Mouse (Mus musculus) limb, embryonic 12.5 days (tissue): ENCODE results near the gene Tas2r143. TPM values are rescaled to one million over a fixed set of nuclear protein-coding genes. Genes with fewer than 3 reads are reported as not detected.

ENCODE experiments used
- ATAC-seq: fragments of 200-750 bp; cut with Nextera tagmentation; 2 replicates; pipeline ENCODE4 v1.8.0; 2017; ENCODE audit warnings: low read depth, moderate TSS enrichment; ENCODE audit not compliant: insufficient number of reproducible peaks, insufficient read depth, low FRiP score, low TSS enrichment
- H3K27ac ChIP-seq: fragments of 300-500 bp; sonication (generic); 2 replicates; pipeline ENCODE4 v1.5.1; 2016; ENCODE audit warnings: mild to moderate bottlenecking, moderate library complexity
- H3K27me3 ChIP-seq: fragments of 300-500 bp; sonication (generic); 2 replicates; pipeline ENCODE4 v1.6.1; 2016; ENCODE audit warnings: mild to moderate bottlenecking, moderate library complexity
- H3K36me3 ChIP-seq: fragments of 300-500 bp; sonication (generic); 2 replicates; pipeline ENCODE4 v1.6.1; 2016; ENCODE audit warnings: mild to moderate bottlenecking, moderate library complexity
- H3K4me1 ChIP-seq: fragments of 300-500 bp; sonication (generic); replicated peaks from 2 replicates; pipeline ENCODE4 v1.6.1; 2016
- H3K4me2 ChIP-seq: fragments of 300-500 bp; sonication (generic); 2 replicates; pipeline ENCODE4 v1.6.1; 2016; ENCODE audit warnings: mild to moderate bottlenecking, moderate library complexity
- H3K4me3 ChIP-seq: fragments of 300-500 bp; sonication (generic); replicated peaks from 2 replicates; pipeline ENCODE4 v1.5.1; 2016; ENCODE audit warnings: mild to moderate bottlenecking
- H3K9ac ChIP-seq: fragments of 300-500 bp; sonication (generic); replicated peaks from 2 replicates; pipeline ENCODE4 v1.6.1; 2016; ENCODE audit warnings: mild to moderate bottlenecking, moderate library complexity
- H3K9me3 ChIP-seq: fragments of 300-500 bp; sonication (generic); 2 replicates; pipeline ENCODE4 v1.6.1; 2016; ENCODE audit warnings: mild to moderate bottlenecking, moderate library complexity
- WGBS: fragments of 180-500 bp; shearing (Covaris S2); methylation state at CpG from one replicate; pipeline ENCODE4 v1.1.7; 2016; 5-methylcytosine and 5-hydroxymethylcytosine counted together
- polyA plus RNA-seq: library from polyadenylated mRNA; unstranded; fragments of >200 nt; fragmentation: Nextera tagmentation; extraction: Ambion mirVana; gene quantifications from 2 replicates; pipeline ENCODE4 v1.2.1, GENCODE M21; 2016

Gene Tas2r143
- polyA plus RNA-seq, 1 experiment from 2014 or later = not detected

GRCm38 (mm10) chr6:42358901-42359300, 41.1 kb upstream of the Tas2r143 start:
- no peak overlapping the region for H3K4me2 ChIP-seq
- H3K27me3 ChIP-seq = no peaks in the 10 kb centered on the region
- WGBS = 91% methylated on average over 12 of the region's 12 CpGs
- no peaks in the 10 kb centered on the region for H3K9me3 ChIP-seq
- no peak for ATAC-seq
- peaks cover 77% of the 10 kb centered on the region for H3K36me3 ChIP-seq
- no peak overlapping the region for H3K9ac ChIP-seq
- H3K4me1 ChIP-seq = peaks cover 10% of the 10 kb centered on the region
- no peak overlapping the region for H3K27ac ChIP-seq
- H3K4me3 ChIP-seq = no peak overlapping the region

- H3K9ac ChIP-seq = no peak overlapping the region
- H3K4me1 ChIP-seq = peaks cover 3% of the 10 kb centered on the region
- no peak overlapping the region for H3K4me2 ChIP-seq
- H3K36me3 ChIP-seq = peaks cover 72% of the 10 kb centered on the region
- H3K27ac ChIP-seq = no peak overlapping the region
- H3K27me3 ChIP-seq = no peaks in the 10 kb centered on the region
- H3K9me3 ChIP-seq = no peaks in the 10 kb centered on the region
- WGBS = 80% methylated on average over 9 of the region's 9 CpGs
- no peak overlapping the region for H3K4me3 ChIP-seq
- no peak for ATAC-seq
Measured at GRCm38 (mm10) chr6:42359364-42360147, 40.5 kb upstream of the Tas2r143 start.

- Histone ChIP-seq H3K4me1 (no peaks in the 10 kb centered on the region), H3K9me3 (no peaks in the 10 kb centered on the region), H3K4me3 (no peak overlapping the region), H3K27ac (no peak overlapping the region), H3K27me3 (no peaks in the 10 kb centered on the region), H3K4me2 (no peak overlapping the region), H3K36me3 (peaks cover 64% of the 10 kb centered on the region), H3K9ac (no peak overlapping the region; the same call in 1 of the 2 replicates)
- 85% methylated on average over 6 of the region's 6 CpGs for WGBS
- no peak for ATAC-seq
Measured at GRCm38 (mm10) chr6:42360231-42360840, 39.7 kb upstream of the Tas2r143 start.

GRCm38 (mm10) chr6:42361041-42361895, 38.8 kb upstream of the Tas2r143 start:
- Histone ChIP-seq H3K9ac (no peak overlapping the region), H3K27me3 (no peaks in the 10 kb centered on the region), H3K9me3 (no peaks in the 10 kb centered on the region), H3K36me3 (peaks cover 55% of the 10 kb centered on the region), H3K4me3 (no peak overlapping the region), H3K4me2 (no peak overlapping the region), H3K4me1 (no peaks in the 10 kb centered on the region), H3K27ac (no peak overlapping the region)
- ATAC-seq = no peak
- 91% methylated on average over 13 of the region's 13 CpGs for WGBS

GRCm38 (mm10) chr6:42362074-42362473, 38.0 kb upstream of the Tas2r143 start:
- Histone ChIP-seq H3K27me3 (no peaks in the 10 kb centered on the region), H3K9ac (no peak overlapping the region), H3K27ac (no peak overlapping the region), H3K9me3 (no peaks in the 10 kb centered on the region), H3K36me3 (peaks cover 47% of the 10 kb centered on the region), H3K4me3 (no peak overlapping the region), H3K4me1 (no peaks in the 10 kb centered on the region), H3K4me2 (no peak overlapping the region)
- no peak for ATAC-seq
- 86% methylated on average over 1 of the region's 1 CpGs for WGBS

- Histone ChIP-seq H3K9me3 (no peaks in the 10 kb centered on the region), H3K9ac (no peak overlapping the region), H3K27ac (no peak overlapping the region), H3K4me3 (no peak overlapping the region), H3K36me3 (peaks cover 43% of the 10 kb centered on the region), H3K4me1 (no peaks in the 10 kb centered on the region), H3K4me2 (no peak overlapping the region), H3K27me3 (no peaks in the 10 kb centered on the region)
- ATAC-seq = no peak
- WGBS = 72% methylated on average over 1 of the region's 1 CpGs
Measured at GRCm38 (mm10) chr6:42362497-42362896, 37.5 kb upstream of the Tas2r143 start.

- no peaks in the 10 kb centered on the region for H3K27me3 ChIP-seq
- no peak overlapping the region for H3K9ac ChIP-seq
- no peaks in the 10 kb centered on the region for H3K4me1 ChIP-seq
- no peak for ATAC-seq
- 38% methylated on average over 3 of the region's 3 CpGs for WGBS
- H3K27ac ChIP-seq = no peak overlapping the region
- no peak overlapping the region for H3K4me2 ChIP-seq
- H3K4me3 ChIP-seq = no peak overlapping the region
- no peaks in the 10 kb centered on the region for H3K9me3 ChIP-seq
- peaks cover 38% of the 10 kb centered on the region for H3K36me3 ChIP-seq
Measured at GRCm38 (mm10) chr6:42362974-42363373, 37.1 kb upstream of the Tas2r143 start.

- no peak overlapping the region for H3K4me2 ChIP-seq
- WGBS = 87% methylated on average over 4 of the region's 4 CpGs
- peaks cover 27% of the 10 kb centered on the region for H3K36me3 ChIP-seq
- H3K4me1 ChIP-seq = no peaks in the 10 kb centered on the region
- H3K9me3 ChIP-seq = no peaks in the 10 kb centered on the region
- ATAC-seq = no peak
- no peak overlapping the region for H3K27ac ChIP-seq
- H3K27me3 ChIP-seq = no peaks in the 10 kb centered on the region
- no peak overlapping the region for H3K4me3 ChIP-seq
- no peak overlapping the region for H3K9ac ChIP-seq
Measured at GRCm38 (mm10) chr6:42364066-42364465, 36.0 kb upstream of the Tas2r143 start.

GRCm38 (mm10) chr6:42364607-42365006, 35.4 kb upstream of the Tas2r143 start:
- Histone ChIP-seq H3K27ac (no peak overlapping the region), H3K4me2 (no peak overlapping the region), H3K4me1 (no peaks in the 10 kb centered on the region), H3K36me3 (peaks cover 22% of the 10 kb centered on the region), H3K9me3 (no peaks in the 10 kb centered on the region), H3K27me3 (no peaks in the 10 kb centered on the region), H3K9ac (no peak overlapping the region), H3K4me3 (no peak overlapping the region)
- ATAC-seq = no peak
- 90% methylated on average over 15 of the region's 15 CpGs for WGBS

- Histone ChIP-seq H3K4me1 (peaks cover 5% of the 10 kb centered on the region), H3K4me2 (no peak overlapping the region), H3K9me3 (no peaks in the 10 kb centered on the region), H3K27ac (no peak overlapping the region), H3K36me3 (peaks cover 16% of the 10 kb centered on the region), H3K9ac (no peak overlapping the region), H3K27me3 (no peaks in the 10 kb centered on the region), H3K4me3 (no peak overlapping the region)
- WGBS = 83% methylated on average over 6 of the region's 6 CpGs
- no peak for ATAC-seq
Measured at GRCm38 (mm10) chr6:42365215-42365614, 34.8 kb upstream of the Tas2r143 start.

GRCm38 (mm10) chr6:42369870-42370269, 30.2 kb upstream of the Tas2r143 start:
- Histone ChIP-seq H3K9me3 (no peaks in the 10 kb centered on the region), H3K4me1 (peaks cover 22% of the 10 kb centered on the region), H3K36me3 (no peaks in the 10 kb centered on the region), H3K27ac (no peak overlapping the region), H3K4me2 (no peak overlapping the region), H3K9ac (no peak overlapping the region), H3K4me3 (no peak overlapping the region), H3K27me3 (no peaks in the 10 kb centered on the region)
- 16% methylated on average over 3 of the region's 3 CpGs for WGBS
- ATAC-seq = no peak
